Mouse (Mus musculus) forebrain, embryonic 15.5 days (tissue): ENCODE data around the gene Tcf3. TPM values are rescaled to one million over a fixed set of nuclear protein-coding genes. Genes with fewer than 3 reads are reported as not detected.

ENCODE experiments used
- ATAC-seq: fragments of 200-750 bp; cut with Nextera tagmentation; replicated peaks from 2 replicates; pipeline ENCODE4 v1.8.0; 2017; ENCODE audit warnings: mild to moderate bottlenecking, moderate TSS enrichment, moderate library complexity
- H3K27ac ChIP-seq: fragments of 300-500 bp; sonication (generic); replicated peaks from 2 replicates; pipeline ENCODE4 v1.5.1; 2015; ENCODE audit warnings: mild to moderate bottlenecking, inconsistent platforms
- H3K27me3 ChIP-seq: fragments of 300-500 bp; sonication (generic); 2 replicates; pipeline ENCODE4 v1.6.1; 2015; ENCODE audit warnings: inconsistent platforms
- H3K36me3 ChIP-seq: fragments of 300-500 bp; sonication (generic); 2 replicates; pipeline ENCODE4 v1.6.1; 2015; ENCODE audit warnings: mild to moderate bottlenecking, inconsistent platforms
- H3K4me1 ChIP-seq: fragments of 300-500 bp; sonication (generic); 2 replicates; pipeline ENCODE4 v1.6.1; 2015; ENCODE audit warnings: inconsistent platforms
- H3K4me2 ChIP-seq: fragments of 300-500 bp; sonication (generic); replicated peaks from 2 replicates; pipeline ENCODE4 v1.6.1; 2015; ENCODE audit warnings: mild to moderate bottlenecking, inconsistent platforms
- H3K4me3 ChIP-seq: fragments of 300-500 bp; sonication (generic); 2 replicates; pipeline ENCODE4 v1.5.1; 2015; ENCODE audit warnings: mild to moderate bottlenecking, inconsistent platforms
- H3K9ac ChIP-seq: fragments of 300-500 bp; sonication (generic); replicated peaks from 2 replicates; pipeline ENCODE4 v1.6.1; 2015; ENCODE audit warnings: mild to moderate bottlenecking, inconsistent platforms
- H3K9me3 ChIP-seq: fragments of 300-500 bp; sonication (generic); 2 replicates; pipeline ENCODE4 v1.6.1; 2016; ENCODE audit warnings: inconsistent platforms
- WGBS: fragments of 180-500 bp; shearing (Covaris S2); methylation state at CpG from one replicate; pipeline ENCODE4 v1.1.7; 2015; ENCODE audit warnings: mixed read lengths; 5-methylcytosine and 5-hydroxymethylcytosine counted together
- microRNA-seq: library from miRNA; unstranded; fragments of <30 nt; microRNA quantifications from one replicate; pipeline ENCODE4, GENCODE M21; 2016
- polyA plus RNA-seq: library from polyadenylated mRNA; unstranded; fragments of >200 nt; fragmentation: Nextera tagmentation; extraction: Ambion mirVana; gene quantifications from 2 replicates; pipeline ENCODE4 v1.2.1, GENCODE M21; 2015

Tcf3 gene
- polyA plus RNA-seq, 1 experiment from 2014 or later: 85.2 TPM

DNA sequence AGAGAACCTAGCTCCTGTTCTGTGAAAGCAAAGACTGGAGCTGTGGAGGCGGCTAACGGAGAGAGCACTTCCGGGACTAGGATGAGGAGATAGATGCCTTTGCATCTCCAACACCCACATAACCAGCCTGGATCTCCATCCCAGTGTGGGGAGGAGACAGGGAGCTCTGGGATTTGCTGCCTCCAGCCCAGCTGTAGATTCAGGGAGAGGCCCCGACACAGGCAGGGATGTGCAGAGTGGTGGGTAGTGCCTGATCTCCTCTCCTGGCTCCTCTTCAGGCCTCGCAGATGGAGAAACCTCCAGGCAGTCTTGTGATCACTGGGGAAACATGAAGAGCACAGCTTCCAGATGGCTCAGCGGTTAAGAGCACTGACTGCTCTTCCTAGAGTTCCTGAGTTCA, 60.7 kb downstream of the Tcf3 start:
- Histone ChIP-seq H3K9ac (no peak overlapping the region), H3K36me3 (no peaks in the 10 kb centered on the region), H3K4me3 (no peak overlapping the region), H3K27me3 (no peaks in the 10 kb centered on the region), H3K4me1 (peaks cover 13% of the 10 kb centered on the region), H3K27ac (no peak overlapping the region), H3K9me3 (no peaks in the 10 kb centered on the region), H3K4me2 (no peak overlapping the region)
- no peak for ATAC-seq
- 89% methylated on average over 6 of the region's 6 CpGs for WGBS

DNA sequence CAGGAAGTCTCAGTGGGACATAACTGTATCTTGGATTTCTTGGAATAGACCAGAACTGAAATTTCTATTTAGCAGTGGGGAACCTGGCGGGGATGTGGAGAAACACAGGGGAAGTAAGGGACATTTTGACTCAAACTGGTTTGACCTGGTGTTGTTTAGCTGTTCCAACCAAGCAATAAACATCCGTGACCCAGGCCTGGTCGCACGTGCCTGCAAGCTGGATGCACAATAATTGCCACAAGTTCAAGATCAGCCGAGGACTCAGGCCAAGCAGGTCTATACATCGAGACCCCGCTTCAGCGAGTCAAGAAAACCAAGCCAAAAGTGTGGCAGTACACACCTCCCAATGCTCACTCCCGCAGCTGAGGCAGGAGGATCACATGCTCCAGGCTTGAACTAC, 61.5 kb downstream of the Tcf3 start:
- Histone ChIP-seq H3K27me3 (no peaks in the 10 kb centered on the region), H3K4me2 (peak overlapping the region; percentile 29), H3K4me3 (0 out of 2 replicates have a peak overlapping the region, but pooled peaks have one; percentile 25), H3K4me1 (peaks cover 13% of the 10 kb centered on the region), H3K9me3 (no peaks in the 10 kb centered on the region), H3K27ac (peak overlapping the region; percentile 54), H3K36me3 (no peaks in the 10 kb centered on the region), H3K9ac (0 out of 2 replicates have a peak overlapping the region, but pooled peaks have one; percentile 19)
- peak; percentile 7; the same call in 1 of the 2 replicates for ATAC-seq
- 48% methylated on average over 9 of the region's 9 CpGs for WGBS

DNA sequence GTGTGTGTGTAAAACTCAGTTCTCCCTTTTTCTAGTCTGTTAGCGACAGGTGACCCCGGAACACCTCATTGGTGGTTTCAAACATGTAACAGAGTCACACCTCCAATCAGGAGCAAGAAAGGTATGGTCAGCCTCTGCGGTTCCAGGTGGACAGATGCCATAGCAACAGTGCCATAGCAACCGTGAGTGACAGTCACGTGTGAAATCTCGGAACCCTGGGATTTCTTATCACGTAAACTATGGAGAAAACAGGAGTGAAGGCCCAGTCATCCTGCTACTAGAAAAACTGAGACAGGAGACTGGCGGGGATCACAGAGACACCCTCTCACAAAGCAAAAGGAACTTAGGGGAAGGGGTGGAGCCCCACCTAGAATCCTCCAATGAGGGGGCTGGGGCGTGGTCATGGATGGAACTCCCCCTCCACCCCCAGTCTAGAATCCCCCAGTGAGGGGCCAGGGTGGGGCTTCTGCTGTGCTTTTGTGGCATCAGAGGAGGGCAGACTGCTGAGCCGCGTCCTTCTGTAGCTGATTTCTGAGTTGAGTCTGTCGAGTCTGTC, 62.0 kb downstream of the Tcf3 start:
- ATAC-seq: peak; percentile 75
- Histone ChIP-seq H3K27ac (peak overlapping the region; percentile 54), H3K36me3 (no peaks in the 10 kb centered on the region), H3K4me2 (peak overlapping the region; percentile 29), H3K4me1 (peaks cover 13% of the 10 kb centered on the region), H3K9ac (0 out of 2 replicates have a peak overlapping the region, but pooled peaks have one; percentile 19), H3K4me3 (peak overlapping the region; percentile 25), H3K27me3 (no peaks in the 10 kb centered on the region), H3K9me3 (no peaks in the 10 kb centered on the region)
- WGBS: 2% methylated on average over 12 of the region's 12 CpGs

DNA sequence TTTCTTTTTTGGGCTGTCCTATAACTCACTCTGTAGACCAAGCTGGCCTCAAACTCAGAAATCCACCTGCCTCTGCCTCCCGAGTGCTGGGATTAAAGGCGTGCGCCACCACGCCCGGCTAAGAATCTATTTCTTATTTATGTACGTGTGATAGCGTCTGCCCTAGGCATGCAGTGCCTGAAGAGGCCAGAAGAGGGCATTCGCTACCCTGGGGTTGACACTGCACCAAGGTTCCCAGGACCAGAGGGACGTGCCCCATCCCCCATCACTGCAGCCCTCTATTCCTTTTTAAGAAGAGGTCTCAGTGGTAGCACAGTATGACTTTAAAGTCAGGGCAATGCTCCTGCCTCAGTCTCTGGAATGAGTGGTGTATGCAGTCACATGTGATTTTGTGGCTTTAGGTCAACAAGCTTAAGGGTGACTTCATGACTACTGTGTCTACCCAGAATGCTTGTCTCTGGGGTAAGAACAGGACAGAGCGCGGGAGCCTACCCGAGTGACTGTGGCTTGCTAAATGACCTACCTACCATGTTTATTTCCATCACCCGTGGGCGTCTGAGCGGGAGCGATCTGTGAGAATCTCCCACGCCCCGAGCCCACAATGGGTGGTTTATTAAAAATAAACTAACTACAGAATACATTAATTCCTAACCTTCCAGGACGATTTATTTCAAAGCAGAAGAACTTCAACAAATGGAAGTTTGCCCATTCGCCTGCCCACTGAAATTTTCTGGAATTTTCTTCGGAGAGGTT, 63.3 kb downstream of the Tcf3 start:
- Histone ChIP-seq H3K9ac (no peak overlapping the region), H3K4me3 (no peak overlapping the region), H3K9me3 (no peaks in the 10 kb centered on the region), H3K4me1 (peaks cover 13% of the 10 kb centered on the region), H3K27me3 (no peaks in the 10 kb centered on the region), H3K4me2 (no peak overlapping the region), H3K36me3 (no peaks in the 10 kb centered on the region), H3K27ac (no peak overlapping the region)
- ATAC-seq: no peak
- 86% methylated on average over 21 of the region's 21 CpGs for WGBS

DNA sequence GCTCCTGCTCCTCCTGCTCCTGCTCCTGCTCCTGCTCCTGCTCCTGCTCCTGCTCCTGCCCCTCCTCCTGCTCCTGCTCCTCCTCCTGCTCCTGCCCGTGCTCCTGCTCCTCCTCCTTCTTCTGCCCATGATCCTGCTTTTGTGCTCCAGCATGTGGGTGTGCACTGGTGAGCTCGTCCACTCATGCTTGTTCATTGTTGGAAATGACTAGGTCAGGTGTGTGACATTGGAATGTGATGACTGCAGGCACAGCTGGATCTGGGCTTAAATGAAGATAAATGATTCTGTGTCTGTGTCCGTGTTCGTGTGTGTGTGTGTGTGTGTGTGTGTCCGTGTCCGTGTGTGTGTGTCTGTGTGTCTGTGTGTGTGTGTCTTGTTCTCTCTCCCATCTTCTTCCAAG, 65.1 kb downstream of the Tcf3 start:
- 0 out of 2 replicates have a peak, but pooled peaks cover 10% of the 10 kb centered on the region for H3K27me3 ChIP-seq
- no peak for ATAC-seq

DNA sequence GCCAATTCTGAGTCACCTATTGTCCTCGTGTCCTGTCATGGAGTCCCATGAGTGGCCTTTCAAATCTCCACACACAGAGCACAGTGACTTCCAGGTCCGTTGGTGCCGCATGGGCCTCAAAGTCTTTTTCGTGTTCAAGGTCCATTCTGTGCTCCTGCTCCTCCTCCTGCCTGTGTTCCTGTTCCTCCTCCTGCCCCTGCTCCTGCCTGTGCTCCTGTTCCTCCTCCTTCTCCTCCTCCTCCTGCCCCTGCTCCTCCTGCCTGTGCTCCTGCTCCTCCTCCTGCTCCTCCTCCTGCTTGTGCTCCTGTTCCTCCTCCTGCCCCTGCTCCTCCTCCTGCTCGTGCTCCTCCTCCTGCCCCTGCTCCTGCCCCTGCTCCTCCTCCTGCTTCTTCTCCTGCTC, 65.5 kb downstream of the Tcf3 start:
- Histone ChIP-seq H3K36me3 (no peaks in the 10 kb centered on the region), H3K4me3 (no peak overlapping the region), H3K27ac (no peak overlapping the region), H3K4me1 (peaks cover 16% of the 10 kb centered on the region), H3K4me2 (no peak overlapping the region), H3K9me3 (no peaks in the 10 kb centered on the region), H3K9ac (no peak overlapping the region), H3K27me3 (0 out of 2 replicates have a peak, but pooled peaks cover 10% of the 10 kb centered on the region)
- no peak for ATAC-seq
- WGBS: 68% methylated on average over 5 of the region's 5 CpGs

More for the DNA sequence above, 65.1 kb downstream of the Tcf3 start:
- H3K4me2 ChIP-seq: no peak overlapping the region
- 90% methylated on average over 6 of the region's 6 CpGs for WGBS
- H3K4me3 ChIP-seq: no peak overlapping the region
- no peak overlapping the region for H3K9ac ChIP-seq
- no peak overlapping the region for H3K27ac ChIP-seq
- H3K36me3 ChIP-seq: no peaks in the 10 kb centered on the region
- H3K9me3 ChIP-seq: no peaks in the 10 kb centered on the region
- H3K4me1 ChIP-seq: peaks cover 16% of the 10 kb centered on the region

DNA sequence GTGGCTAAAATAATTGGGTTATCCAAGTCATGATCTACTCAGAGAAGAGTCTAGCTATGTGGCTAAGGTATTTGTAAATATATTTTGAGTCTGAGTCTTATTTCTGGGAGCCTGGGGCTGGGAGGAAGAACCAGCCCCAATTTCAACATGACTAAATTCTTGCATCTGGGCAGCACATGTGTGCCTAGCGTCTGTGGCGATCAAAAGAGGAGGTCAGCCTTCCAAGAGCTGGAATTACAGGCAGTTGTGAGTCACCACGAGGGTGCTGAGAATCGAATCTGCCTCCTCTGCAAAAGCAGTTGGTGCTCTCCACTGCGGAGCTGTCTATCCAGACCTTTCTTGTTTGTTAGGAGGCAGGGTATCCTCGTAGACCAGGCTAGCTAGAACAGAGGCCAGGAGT, 67.7 kb downstream of the Tcf3 start:
- no peaks in the 10 kb centered on the region for H3K9me3 ChIP-seq
- no peak overlapping the region for H3K4me3 ChIP-seq
- no peak overlapping the region for H3K9ac ChIP-seq
- H3K36me3 ChIP-seq: no peaks in the 10 kb centered on the region
- ATAC-seq: no peak
- H3K27ac ChIP-seq: no peak overlapping the region
- 76% methylated on average over 6 of the region's 6 CpGs for WGBS
- 0 out of 2 replicates have a peak, but pooled peaks cover 10% of the 10 kb centered on the region for H3K27me3 ChIP-seq
- H3K4me2 ChIP-seq: no peak overlapping the region
- 0 out of 2 replicates have a peak, but pooled peaks cover 3% of the 10 kb centered on the region for H3K4me1 ChIP-seq

DNA sequence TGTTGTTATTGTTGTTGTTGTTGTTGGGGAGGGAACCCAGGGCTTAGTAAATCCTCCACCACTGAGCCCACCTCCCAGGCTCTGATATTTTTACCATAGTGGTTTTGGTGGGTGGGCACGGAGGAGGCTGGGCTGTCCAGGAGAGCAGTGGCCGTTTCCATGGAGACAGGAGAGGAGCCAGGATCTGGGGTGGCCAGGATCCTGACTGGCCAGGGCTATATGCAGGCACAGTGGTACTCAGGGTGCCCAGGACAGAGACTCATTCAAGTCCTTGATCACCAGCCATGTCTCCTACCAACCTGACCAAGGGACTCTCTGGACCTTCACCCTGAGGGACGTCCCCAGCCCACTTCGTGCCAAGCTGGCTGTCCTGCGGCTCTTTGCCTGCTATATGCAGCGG, 69.7 kb downstream of the Tcf3 start:
- H3K36me3 ChIP-seq: no peaks in the 10 kb centered on the region
- H3K9ac ChIP-seq: no peak overlapping the region
- H3K4me1 ChIP-seq: 0 out of 2 replicates have a peak, but pooled peaks cover 3% of the 10 kb centered on the region
- ATAC-seq: no peak
- WGBS: 36% methylated on average over 6 of the region's 6 CpGs
- no peak overlapping the region for H3K4me3 ChIP-seq
- H3K27ac ChIP-seq: no peak overlapping the region
- 0 out of 2 replicates have a peak, but pooled peaks cover 10% of the 10 kb centered on the region for H3K27me3 ChIP-seq
- H3K4me2 ChIP-seq: no peak overlapping the region
- H3K9me3 ChIP-seq: no peaks in the 10 kb centered on the region

Small RNA genes lying within 50 kb of the gene (microRNA-seq; reads per million reads assigned to microRNA genes)
- gene Gm22721: not detected

Other genes with a start within 250 kb of the Tcf3 start
- 49.9 and 52.8 TPM in 2 replicates for gene Mum1, start 207.2 kb downstream of the Tcf3 start, polyA plus RNA-seq
- 248 and 260 TPM in 2 replicates for gene Ndufs7, start 184.5 kb downstream of the Tcf3 start, polyA plus RNA-seq
- 21.3 and 24.0 TPM in 2 replicates for gene Gamt, start 172.6 kb downstream of the Tcf3 start, polyA plus RNA-seq
- 70.0 and 78.4 TPM in 2 replicates for gene Dazap1, start 172.2 kb downstream of the Tcf3 start, polyA plus RNA-seq
- 628 and 651 TPM in 2 replicates for gene Rps15, start 141.2 kb downstream of the Tcf3 start, polyA plus RNA-seq
- gene Apc2, start 137.7 kb downstream of the Tcf3 start, polyA plus RNA-seq: 205 and 210 TPM in 2 replicates
- 36.9 and 38.1 TPM in 2 replicates for gene 2310011J03Rik, start 113.1 kb downstream of the Tcf3 start, polyA plus RNA-seq
- gene Pcsk4, start 104.1 kb downstream of the Tcf3 start, polyA plus RNA-seq: 2.5 and 2.6 TPM in 2 replicates
- 2.6 and 2.9 TPM in 2 replicates for gene Reep6, start 103.7 kb downstream of the Tcf3 start, polyA plus RNA-seq
- gene Adamtsl5, start 85.2 kb downstream of the Tcf3 start, polyA plus RNA-seq: 0.32 and 0.61 TPM in 2 replicates
- 2.2 and 2.7 TPM in 2 replicates for gene Plk5, start 77.2 kb downstream of the Tcf3 start, polyA plus RNA-seq
- gene Mex3d, start 46.0 kb downstream of the Tcf3 start, polyA plus RNA-seq: 22.0 and 22.7 TPM in 2 replicates
- gene Mbd3, start 34.1 kb downstream of the Tcf3 start, polyA plus RNA-seq: 281 and 295 TPM in 2 replicates
- 551 and 574 TPM in 2 replicates for gene Uqcr11, start 26.8 kb downstream of the Tcf3 start, polyA plus RNA-seq
- 0.23 and 0.61 TPM in 2 replicates for gene Onecut3, start 61.2 kb upstream of the Tcf3 start, polyA plus RNA-seq
- 0.23 and 0.33 TPM in 2 replicates for gene Atp8b3, start 105.5 kb upstream of the Tcf3 start, polyA plus RNA-seq
- 31.3 and 32.9 TPM in 2 replicates for gene Rexo1, start 127.9 kb upstream of the Tcf3 start, polyA plus RNA-seq
- 8.0 and 8.5 TPM in 2 replicates for gene Klf16, start 143.7 kb upstream of the Tcf3 start, polyA plus RNA-seq
- 118 and 120 TPM in 2 replicates for gene Abhd17a, start 156.7 kb upstream of the Tcf3 start, polyA plus RNA-seq
- 66.8 and 68.2 TPM in 2 replicates for gene Scamp4, start 169.2 kb upstream of the Tcf3 start, polyA plus RNA-seq
- 4.5 and 6.4 TPM in 2 replicates for gene Adat3, start 169.2 kb upstream of the Tcf3 start, polyA plus RNA-seq
- gene Gm49322, start 172.4 kb upstream of the Tcf3 start, polyA plus RNA-seq: 3.2 and 4.5 TPM in 2 replicates
- 117 and 126 TPM in 2 replicates for gene Csnk1g2, start 189.2 kb upstream of the Tcf3 start, polyA plus RNA-seq
- gene Btbd2, start 223.4 kb upstream of the Tcf3 start, polyA plus RNA-seq: 83.4 and 87.5 TPM in 2 replicates
- gene Mknk2, start 244.5 kb upstream of the Tcf3 start, polyA plus RNA-seq: 60.9 and 64.8 TPM in 2 replicates